Mouse (Mus musculus) brain, embryonic 14.5 days (tissue): ENCODE data around the gene Atxn10. TPM values are rescaled to one million over a fixed set of nuclear protein-coding genes. Genes with fewer than 3 reads are reported as not detected.

Experiments
- DNase-seq: peaks from one replicate; pipeline ENCODE4 v3.0.0-alpha.2; 2011; ENCODE audit warnings: low read depth
- CTCF ChIP-seq: fragments of 200-500 bp; IDR thresholded peaks from 2 replicates; pipeline ENCODE4 v1.5.1; 2012; ENCODE audit warnings: inconsistent platforms, mild to moderate bottlenecking, moderate library complexity, borderline replicate concordance; ENCODE audit not compliant: insufficient read depth, insufficient read length; ENCODE audit errors: extremely low read depth
- POLR2A ChIP-seq: fragments of 200-500 bp; IDR thresholded peaks from 2 replicates; pipeline ENCODE4 v1.6.1; 2012; ENCODE audit warnings: mild to moderate bottlenecking, inconsistent platforms, borderline replicate concordance; ENCODE audit not compliant: poor library complexity, insufficient read depth, insufficient read length, severe bottlenecking; ENCODE audit errors: extremely low read depth
- polyA plus RNA-seq: library from polyadenylated mRNA; depleted of rRNA; stranded (reverse); fragments of >200 nt; gene quantifications from 2 replicates; pipeline ENCODE4 v1.2.3, GENCODE M21; 2012

Atxn10 gene
- polyA plus RNA-seq, 1 experiment: 373 TPM

GRCm38 (mm10) chr15:85414620-85415019 lies 78.6 kb downstream of the Atxn10 start:
- no peak for DNase-seq
- TF ChIP-seq POLR2A: no peak
- no peak for TF ChIP-seq CTCF

DNA sequence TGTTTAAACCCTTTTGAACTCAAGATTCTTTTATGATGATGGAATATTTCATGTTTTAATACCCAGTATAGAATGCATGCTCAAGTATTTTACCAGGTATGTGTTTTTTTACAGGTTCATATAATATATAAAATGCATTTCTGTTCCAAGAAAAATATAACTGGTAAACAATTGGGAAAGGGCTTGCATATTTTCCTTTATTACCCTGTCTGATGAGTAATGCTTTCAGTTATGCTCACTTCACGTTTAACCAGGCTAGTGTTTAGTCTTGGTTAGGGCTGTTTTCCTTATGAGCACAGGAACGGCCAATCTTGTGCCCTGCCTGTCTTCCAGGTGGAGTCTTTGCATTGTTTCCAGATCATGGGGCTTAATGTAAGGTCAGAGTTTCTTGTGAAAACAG lies 84.6 kb downstream of the Atxn10 start:
- DNase-seq: no peak
- TF ChIP-seq POLR2A (no peak), CTCF (no peak)

DNA sequence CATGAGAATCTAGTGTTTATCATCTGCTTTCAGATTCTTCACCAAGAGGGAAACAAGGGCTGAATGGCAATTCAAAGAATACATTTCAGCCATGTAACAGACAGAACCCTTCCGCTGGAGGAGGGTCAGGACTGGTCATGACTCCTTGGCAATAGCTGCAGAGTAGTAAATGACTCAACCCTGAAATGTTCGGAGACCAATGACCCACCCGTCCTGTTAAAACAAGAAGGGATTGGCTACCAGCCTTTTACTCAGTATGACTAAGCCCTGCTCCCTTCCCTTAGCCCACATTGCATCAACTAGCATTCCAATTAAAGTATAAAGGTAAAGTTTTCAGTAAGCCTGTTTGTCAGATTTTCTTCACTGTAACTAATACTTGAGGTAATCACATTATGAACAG lies 88.2 kb downstream of the Atxn10 start:
- no peak for DNase-seq
- TF ChIP-seq CTCF (no peak), POLR2A (no peak)

GRCm38 (mm10) chr15:85428140-85428539 lies 92.1 kb downstream of the Atxn10 start:
- TF ChIP-seq POLR2A (no peak), CTCF (no peak)
- no peak for DNase-seq

GRCm38 (mm10) chr15:85442568-85442967 lies 106.5 kb downstream of the Atxn10 start:
- no peak for TF ChIP-seq POLR2A
- no peak for TF ChIP-seq CTCF

GRCm38 (mm10) chr15:85446652-85447051 lies 110.6 kb downstream of the Atxn10 start:
- no peak for DNase-seq
- TF ChIP-seq POLR2A: no peak
- no peak for TF ChIP-seq CTCF

More at GRCm38 (mm10) chr15:85442568-85442967, 106.5 kb downstream of the Atxn10 start:
- DNase-seq: no peak

DNA sequence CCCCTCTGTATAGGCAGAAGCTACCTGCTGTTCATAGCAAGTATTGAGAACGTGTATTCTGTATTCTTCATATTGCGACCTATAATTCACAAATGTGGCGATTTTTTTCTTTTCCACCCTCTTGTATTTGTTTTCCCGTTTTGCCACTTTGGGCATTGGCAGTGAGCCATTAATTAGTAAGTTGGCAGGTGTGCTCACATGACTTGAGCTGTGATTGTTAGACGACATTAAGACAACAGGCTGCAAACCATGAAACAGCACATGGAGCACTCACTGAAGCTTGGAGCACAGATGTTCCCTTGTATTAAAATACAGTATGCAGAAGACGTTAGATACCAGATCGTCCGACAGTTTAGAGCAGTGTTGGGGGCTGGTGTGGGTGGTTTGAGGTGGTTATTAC lies 120.8 kb downstream of the Atxn10 start:
- DNase-seq: peak; percentile 76
- TF ChIP-seq CTCF (no peak), POLR2A (no peak)

DNA sequence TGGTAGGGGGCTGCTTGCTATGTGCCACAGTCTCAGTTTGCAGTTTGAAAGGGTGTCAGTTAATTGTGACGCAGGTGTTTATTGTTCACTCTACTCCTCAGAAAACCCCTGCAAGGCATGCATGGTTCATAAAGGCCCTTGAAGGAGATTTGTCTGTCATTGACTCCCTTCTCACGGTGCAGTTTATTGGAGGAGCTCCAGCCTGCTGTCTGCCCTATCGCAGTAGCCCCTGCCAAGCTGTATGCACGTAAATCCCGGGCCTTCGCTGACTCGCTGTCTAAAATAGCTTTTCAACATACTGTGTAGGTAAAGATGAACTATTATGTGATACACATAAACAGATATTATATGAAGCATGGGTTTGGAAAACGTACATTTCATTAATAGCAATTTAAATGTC lies 121.8 kb downstream of the Atxn10 start:
- peak; percentile 91 for DNase-seq
- TF ChIP-seq CTCF: no peak
- no peak for TF ChIP-seq POLR2A

DNA sequence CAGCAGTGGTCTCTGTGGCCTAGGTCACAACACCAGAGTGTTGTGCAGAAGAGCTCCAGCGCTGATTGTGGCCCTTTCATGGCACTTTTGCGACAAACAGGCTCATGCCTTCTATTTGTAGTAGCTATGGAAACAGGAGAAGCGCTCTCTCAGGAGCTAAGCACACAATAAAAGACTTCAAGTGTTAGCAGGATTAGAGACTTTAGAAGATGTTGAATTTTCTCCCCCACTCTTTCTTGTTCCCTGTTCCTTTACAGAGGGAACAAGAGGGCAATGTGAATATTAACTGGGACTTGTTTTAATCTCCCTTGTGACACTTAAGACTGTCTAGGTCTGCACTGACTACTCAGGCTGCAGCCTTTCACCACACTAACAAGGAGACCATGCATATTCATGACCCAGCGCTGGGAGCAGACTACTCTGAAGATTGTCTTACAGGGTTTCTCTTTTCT lies 122.6 kb downstream of the Atxn10 start:
- TF ChIP-seq POLR2A (no peak), CTCF (no peak)
- DNase-seq: peak; percentile 92

DNA sequence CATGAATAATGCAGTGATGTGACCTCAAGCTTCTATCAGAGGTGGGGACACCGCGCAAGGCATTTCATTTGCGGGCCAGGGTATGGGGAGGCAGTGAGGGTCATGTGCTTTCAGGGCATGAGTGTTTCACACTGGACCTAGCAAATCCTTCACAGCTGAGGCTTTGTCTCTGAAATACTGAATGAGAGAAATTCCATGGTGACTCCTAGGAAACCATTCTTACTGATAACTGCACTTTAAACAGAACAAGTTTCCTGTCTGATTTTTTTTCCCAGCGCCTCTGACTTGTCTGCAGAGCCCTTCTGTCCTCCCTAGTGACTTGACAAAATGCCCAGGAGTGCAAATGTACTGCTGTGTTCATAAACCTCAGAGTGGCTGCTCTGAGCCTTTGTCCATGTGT lies 125.5 kb downstream of the Atxn10 start:
- DNase-seq: peak; percentile 94

GRCm38 (mm10) chr15:85462138-85462537 lies 126.1 kb downstream of the Atxn10 start:
- no peak for TF ChIP-seq CTCF
- no peak for TF ChIP-seq POLR2A
- DNase-seq: peak; percentile 81

More for the DNA sequence above, 125.5 kb downstream of the Atxn10 start:
- TF ChIP-seq CTCF (no peak), POLR2A (no peak)

DNA sequence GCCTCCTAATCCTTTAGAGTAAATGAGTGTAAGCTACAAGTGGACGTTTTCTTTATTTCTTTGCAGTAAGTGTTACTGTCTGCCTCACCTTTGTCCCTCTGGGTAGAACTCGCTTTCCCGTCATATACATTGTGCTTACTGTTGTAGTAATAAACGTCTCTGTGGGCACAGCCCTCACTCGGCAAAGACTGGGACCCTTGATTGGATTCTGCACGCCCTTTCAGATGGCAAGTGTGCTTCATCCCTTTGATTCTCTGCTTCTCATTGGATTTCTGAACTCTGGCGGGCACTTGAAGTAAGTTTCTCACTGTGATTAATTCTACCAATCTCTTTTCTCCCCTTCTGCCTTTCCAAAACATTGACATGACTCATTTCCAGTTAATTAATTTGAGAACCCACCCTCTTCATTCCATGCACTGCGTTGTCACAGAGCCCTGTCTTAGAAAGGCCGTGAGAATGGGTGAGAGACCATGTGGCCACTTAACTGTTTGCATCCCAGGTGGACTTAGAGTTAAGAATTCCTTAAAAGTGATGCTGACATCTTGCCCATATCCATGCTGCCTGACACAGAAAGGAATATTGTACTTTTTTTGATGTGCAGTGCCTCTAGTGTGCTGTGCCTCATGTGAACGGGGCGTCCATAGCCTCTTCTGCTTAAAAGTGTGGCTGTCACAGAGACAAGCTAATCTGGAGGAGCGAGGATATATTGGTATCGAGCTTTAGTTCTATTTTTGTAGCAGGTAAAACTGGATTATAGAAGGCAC lies 127.2 kb downstream of the Atxn10 start:
- TF ChIP-seq CTCF (no peak), POLR2A (no peak)
- DNase-seq: peak; percentile 88

DNA sequence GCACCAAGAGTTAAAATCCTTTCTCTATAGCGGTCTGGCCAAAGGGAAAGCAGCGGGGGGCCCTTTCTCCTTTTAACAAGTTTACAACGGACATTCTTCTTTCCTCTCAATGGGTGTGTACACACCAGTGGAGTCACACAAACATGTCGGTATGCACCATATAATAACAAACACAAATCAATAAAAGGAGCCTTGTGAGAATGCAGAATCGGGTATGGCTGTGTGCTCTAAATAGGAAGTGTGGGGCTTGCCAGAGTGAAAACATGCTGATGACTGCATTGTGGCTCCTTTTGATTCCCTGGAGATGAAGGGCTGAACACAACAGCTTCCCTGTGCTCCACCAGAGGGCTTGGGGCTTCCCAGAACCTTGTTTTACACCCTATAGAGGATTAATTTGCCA lies 128.1 kb downstream of the Atxn10 start:
- TF ChIP-seq POLR2A (no peak), CTCF (peak; percentile 53; the same call in 1 of the 2 replicates)
- peak; percentile 94 for DNase-seq
